Mouse (Mus musculus) forebrain, embryonic 15.5 days (tissue): ENCODE results near the gene Fbxo28. TPM values are rescaled to one million over a fixed set of nuclear protein-coding genes. Genes with fewer than 3 reads are reported as not detected.

Experiments used
- polyA plus RNA-seq: library from polyadenylated mRNA; unstranded; fragments of >200 nt; fragmentation: Nextera tagmentation; extraction: Ambion mirVana; gene quantifications from 2 replicates; pipeline ENCODE4 v1.2.1, GENCODE M21; 2015

Fbxo28 gene
- polyA plus RNA-seq, 1 experiment from 2014 or later: 36.0 TPM

Other genes starting within 250 kb of the Fbxo28 start
- 127 and 133 TPM in 2 replicates for gene Srp9, start 216.9 kb downstream of the Fbxo28 start, polyA plus RNA-seq
- not detected in 2 replicates for gene Vmn1r1, start 177.1 kb downstream of the Fbxo28 start, polyA plus RNA-seq
- gene Degs1, start 58.8 kb downstream of the Fbxo28 start, polyA plus RNA-seq: 57.7 and 59.5 TPM in 2 replicates
- 26.5 and 26.9 TPM in 2 replicates for gene Trp53bp2, start 67.5 kb upstream of the Fbxo28 start, polyA plus RNA-seq
- 70.3 and 72.9 TPM in 2 replicates for gene Capn2, start 176.0 kb upstream of the Fbxo28 start, polyA plus RNA-seq
- gene Capn8, start 223.4 kb upstream of the Fbxo28 start, polyA plus RNA-seq: 0.06 TPM in 1 of 2 replicates, not detected in the other